Mouse (Mus musculus) CH12.LX (cell line): ENCODE results near the gene Itpk1. TPM values are rescaled to one million over a fixed set of nuclear protein-coding genes. Genes with fewer than 3 reads are reported as not detected.
A peak's percentile ranks its signal among the peaks of the same experiment; 100 is the strongest.

Experiments used
- DNase-seq: peaks from one replicate; pipeline ENCODE4 v3.0.0-alpha.2; 2013; ENCODE audit errors: extremely low read depth
- H3K27ac ChIP-seq: 2 replicates; pipeline ENCODE4 v1.5.1; 2012; ENCODE audit warnings: low read depth, mild to moderate bottlenecking, control low read depth, moderate library complexity; ENCODE audit not compliant: insufficient read depth
- H3K27me3 ChIP-seq: replicated peaks from 2 replicates; pipeline ENCODE3; 2012; ENCODE audit warnings: inconsistent platforms
- H3K36me3 ChIP-seq, 2 experiments: replicated peaks in 1 of 2; 2 replicates each; pipeline versions ENCODE3 to v1.6.1; 2012; ENCODE audit warnings: inconsistent platforms in 1 of 2, low read length in 1 of 2, mild to moderate bottlenecking in 1 of 2, mixed read lengths in 1 of 2, moderate library complexity in 1 of 2; ENCODE audit not compliant: control insufficient read depth in 1 of 2, insufficient read depth in 1 of 2
- H3K4me1 ChIP-seq, 2 experiments: 2 replicates each; pipeline ENCODE4 v1.6.1; 2012; ENCODE audit warnings: inconsistent platforms in 1 of 2, moderate library complexity in 1 of 2; ENCODE audit not compliant: insufficient read depth in 2 of 2, control insufficient read depth in 1 of 2
- H3K4me2 ChIP-seq: 2 replicates; pipeline ENCODE4 v1.6.1; 2012; ENCODE audit warnings: low read depth, mild to moderate bottlenecking, control low read depth; ENCODE audit not compliant: poor library complexity, insufficient read depth, severe bottlenecking
- H3K4me3 ChIP-seq, 3 experiments: fragments of 150-350 bp in 1 of 3; sonication (generic) in 1 of 3; replicated peaks in 1 of 3; 2 replicates each; pipeline versions ENCODE3 to v1.5.1; 2011 to 2012; ENCODE audit warnings: low read depth in 2 of 3, low read length in 2 of 3, mild to moderate bottlenecking in 2 of 3, moderate library complexity in 2 of 3, control low read depth in 1 of 3, improper control_type of control experiment in 1 of 3, inconsistent platforms in 1 of 3, mixed read lengths in 1 of 3; ENCODE audit not compliant: poor library complexity in 1 of 3
- H3K79me2 ChIP-seq: replicated peaks from 2 replicates; pipeline ENCODE4 v1.6.1; 2012; ENCODE audit warnings: mild to moderate bottlenecking, moderate library complexity; ENCODE audit not compliant: control insufficient read depth, poor library complexity, insufficient read depth, severe bottlenecking; ENCODE audit errors: extremely low read depth
- H3K9ac ChIP-seq: 2 replicates; pipeline ENCODE4 v1.6.1; 2012; ENCODE audit warnings: low read depth, mild to moderate bottlenecking, control low read depth, moderate library complexity; ENCODE audit not compliant: insufficient read depth
- H3K9me3 ChIP-seq: replicated peaks from 2 replicates; pipeline ENCODE3; 2012; ENCODE audit warnings: low read length, inconsistent platforms, mixed read lengths
- BHLHE40 ChIP-seq: IDR thresholded peaks from 2 replicates; pipeline ENCODE4 v1.6.1; 2011; ENCODE audit warnings: mild to moderate bottlenecking, low read depth, low read length, improper control_type of control experiment
- CHD2 ChIP-seq: IDR thresholded peaks from 2 replicates; pipeline ENCODE4 v1.6.1; 2011; ENCODE audit warnings: low read length, improper control_type of control experiment
- CTCF ChIP-seq, 2 experiments: IDR thresholded peaks in 1 of 2; conservative IDR thresholded peaks in 1 of 2; 2 replicates each; pipeline ENCODE4 v1.5.1; 2011 to 2012; ENCODE audit warnings: low read depth in 2 of 2, low read length in 2 of 2, improper control_type of control experiment in 1 of 2, inconsistent platforms in 1 of 2, mild to moderate bottlenecking in 1 of 2, moderate library complexity in 1 of 2
- E2F4 ChIP-seq: IDR thresholded peaks from 2 replicates; pipeline ENCODE4 v1.6.1; 2011; ENCODE audit warnings: low read depth, low read length, improper control_type of control experiment; ENCODE audit not compliant: insufficient replicate concordance
- EP300 ChIP-seq: IDR thresholded peaks from 2 replicates; pipeline ENCODE4 v1.6.1; 2011; ENCODE audit warnings: low read length, improper control_type of control experiment
- ETS1 ChIP-seq: conservative IDR thresholded peaks from 2 replicates; pipeline ENCODE4 v1.6.1; 2012; ENCODE audit warnings: low read depth, mild to moderate bottlenecking, inconsistent platforms, low read length, improper control_type of control experiment, moderate library complexity
- KAT2A ChIP-seq: IDR thresholded peaks from 2 replicates; pipeline ENCODE4 v1.6.1; 2012; ENCODE audit warnings: low read length, improper control_type of control experiment, inconsistent platforms; ENCODE audit not compliant: insufficient replicate concordance
- MAFK ChIP-seq: IDR thresholded peaks from 2 replicates; pipeline ENCODE4 v1.6.1; 2011; ENCODE audit warnings: low read length, improper control_type of control experiment; ENCODE audit not compliant: insufficient replicate concordance
- MAX ChIP-seq: IDR thresholded peaks from 2 replicates; pipeline ENCODE4 v1.6.1; 2011; ENCODE audit warnings: low read length, improper control_type of control experiment
- MAZ ChIP-seq: IDR thresholded peaks from 2 replicates; pipeline ENCODE4 v1.6.1; 2012; ENCODE audit warnings: low read depth, mild to moderate bottlenecking, inconsistent platforms, low read length, improper control_type of control experiment, moderate library complexity
- MEF2A ChIP-seq: IDR thresholded peaks from 2 replicates; pipeline ENCODE4 v1.6.1; 2014; ENCODE audit warnings: low read depth, mild to moderate bottlenecking, inconsistent platforms, low read length, improper control_type of control experiment, borderline replicate concordance
- MXI1 ChIP-seq: IDR thresholded peaks from 2 replicates; pipeline ENCODE4 v1.6.1; 2011; ENCODE audit warnings: mild to moderate bottlenecking, low read depth, low read length, improper control_type of control experiment
- MYC ChIP-seq: IDR thresholded peaks from 2 replicates; pipeline ENCODE4 v1.6.1; 2011; ENCODE audit warnings: low read depth, mild to moderate bottlenecking, improper control_type of control experiment, low read length
- NRF1 ChIP-seq: IDR thresholded peaks from 2 replicates; pipeline ENCODE4 v1.6.1; 2014; ENCODE audit warnings: low read depth, mild to moderate bottlenecking, inconsistent platforms, low read length, improper control_type of control experiment, moderate library complexity
- PAX5 ChIP-seq: IDR thresholded peaks from 2 replicates; pipeline ENCODE4 v1.6.1; 2012; ENCODE audit warnings: low read length, inconsistent platforms, mixed read lengths
- RAD21 ChIP-seq: IDR thresholded peaks from 2 replicates; pipeline ENCODE4 v1.6.1; 2011; ENCODE audit warnings: low read depth, mild to moderate bottlenecking, low read length, improper control_type of control experiment, moderate library complexity
- SIN3A ChIP-seq: IDR thresholded peaks from 2 replicates; pipeline ENCODE4 v1.6.1; 2012; ENCODE audit warnings: low read length, improper control_type of control experiment, inconsistent platforms
- SMC3 ChIP-seq: IDR thresholded peaks from 2 replicates; pipeline ENCODE4 v1.6.1; 2011; ENCODE audit warnings: low read depth, low read length, improper control_type of control experiment
- TCF12 ChIP-seq: IDR thresholded peaks from 2 replicates; pipeline ENCODE4 v1.6.1; 2014; ENCODE audit warnings: low read depth, mild to moderate bottlenecking, inconsistent platforms, low read length, improper control_type of control experiment
- ZC3H11A ChIP-seq: IDR thresholded peaks from 2 replicates; pipeline ENCODE4 v1.6.1; 2012; ENCODE audit warnings: low read depth, mild to moderate bottlenecking, inconsistent platforms, low read length, improper control_type of control experiment
- ZKSCAN1 ChIP-seq: IDR thresholded peaks from 2 replicates; pipeline ENCODE4 v1.6.1; 2012; ENCODE audit warnings: low read depth, inconsistent platforms, low read length, improper control_type of control experiment, borderline replicate concordance
- ZNF384 ChIP-seq: IDR thresholded peaks from 2 replicates; pipeline ENCODE4 v1.6.1; 2012; ENCODE audit warnings: low read depth, low read length, improper control_type of control experiment, inconsistent platforms
- dilution Hi-C: fragments of 300-500 bp; cut with MboI; formaldehyde crosslinking; loops from 2 replicates; pipeline ENCODE4 v1.14.3; 2020; ENCODE audit warnings: low sequenced_read_pairs; ENCODE audit not compliant: extremely low pct_unique_long_range_greater_than_20kb, extremely low pct_ligation_motif_present
- in situ Hi-C: fragments of 300-500 bp; cut with MboI; formaldehyde crosslinking; loops from 3 replicates; pipeline ENCODE4 v1.14.3; 2019; ENCODE audit warnings: low sequenced_read_pairs, low pct_ligation_motif_present, low pct_unique_long_range_greater_than_20kb, mixed read lengths
- polyA plus RNA-seq: library from polyadenylated mRNA; unstranded; fragments of >175 nt; gene quantifications from 2 replicates; pipeline ENCODE4 v1.2.1, GENCODE M21; 2012; ENCODE audit warnings: low read depth; ENCODE audit not compliant: insufficient read length
- total RNA-seq, 2 experiments: library from RNA; depleted of rRNA; stranded (reverse); fragments of 300-350 nt in 1 of 2; fragments of >200 nt in 1 of 2; gene quantifications; 2 replicates each; pipeline ENCODE4 v1.2.3; 2012 to 2014

The Itpk1 gene
- total and polyA plus RNA-seq, 3 experiments = 14.0 to 25.1 (median 19.2) TPM

GRCm38 (mm10) chr12:102527989-102528388 is 176.7 kb downstream of the Itpk1 start:
- dilution Hi-C loops = no loop called here

GRCm38 (mm10) chr12:102524760-102525159 is 180.0 kb downstream of the Itpk1 start:
- no peaks in the 10 kb centered on the region for H3K27me3 ChIP-seq
- H3K4me1 ChIP-seq = peaks cover 3 to 47% of the 10 kb centered on the region in 2 experiments; a peak in 3 of 4 replicates

More at GRCm38 (mm10) chr12:102527989-102528388, 176.7 kb downstream of the Itpk1 start:
- Histone ChIP-seq H3K36me3 (no peaks in the 10 kb centered on the region), H3K27me3 (no peaks in the 10 kb centered on the region), H3K9ac (no peak overlapping the region), H3K4me2 (no peak overlapping the region), H3K9me3 (no peaks in the 10 kb centered on the region), H3K4me1 (peaks cover 3 to 47% of the 10 kb centered on the region in 2 experiments; a peak in 3 of 4 replicates), H3K27ac (0 out of 2 replicates have a peak overlapping the region, but pooled peaks have one; percentile 34), H3K79me2 (no peaks in the 10 kb centered on the region), H3K4me3 (no peak overlapping the region)
- DNase-seq = peak; percentile 83
- in situ Hi-C loops = loop anchor here (5.0 kb wide), 2 partner anchors 44 to 179 kb away; no protein-coding TSS in a partner anchor
- TF ChIP-seq CHD2 (no peak), E2F4 (no peak), MEF2A (0 out of 2 replicates have a peak, but pooled peaks have one; percentile 45), KAT2A (no peak), MAZ (no peak), MYC (no peak; the same call in 1 of the 2 replicates), TCF12 (no peak), ZNF384 (no peak), SIN3A (no peak), PAX5 (no peak), MAFK (peak; percentile 30; the same call in 1 of the 2 replicates), RAD21 (no peak), EP300 (0 out of 2 replicates have a peak, but pooled peaks have one; percentile 34), NRF1 (no peak), MAX (0 out of 2 replicates have a peak, but pooled peaks have one; percentile 9), BHLHE40 (peak; percentile 72), ZC3H11A (no peak), ZKSCAN1 (no peak), ETS1 (no peak; the same call in 1 of the 2 replicates)

More at GRCm38 (mm10) chr12:102524760-102525159, 180.0 kb downstream of the Itpk1 start:
- dilution Hi-C loops = no loop called here
- Histone ChIP-seq H3K27ac (no peak overlapping the region), H3K9me3 (no peaks in the 10 kb centered on the region), H3K36me3 (no peaks in the 10 kb centered on the region), H3K9ac (no peak overlapping the region), H3K4me3 (no peak overlapping the region), H3K79me2 (no peaks in the 10 kb centered on the region), H3K4me2 (no peak overlapping the region)
- no peak for TF ChIP-seq MXI1
- TF ChIP-seq CTCF (conservative IDR thresholded peaks at IDR 0.05 in 1 of 2, IDR thresholded peaks at IDR 0.05 in 1 of 2; ENCODE audit: low read depth in 2 of 2, low read length in 2 of 2) = peak in 1 of 2 experiments; percentile 82; a peak in 2 of 4 replicates
- TF ChIP-seq ZC3H11A = peak; percentile 49
- TF ChIP-seq ETS1 = no peak
- TF ChIP-seq RAD21 = peak; percentile 83
- TF ChIP-seq SMC3 = peak; percentile 83
- DNase-seq = peak; percentile 49
- in situ Hi-C loops = loop anchor here (5.0 kb wide), 2 partner anchors 48 to 183 kb away; no protein-coding TSS in a partner anchor
